Mouse (Mus musculus) kidney, embryonic 16.5 days (tissue): ENCODE measurements around the gene Abcc12. TPM values are rescaled to one million over a fixed set of nuclear protein-coding genes. Genes with fewer than 3 reads are reported as not detected.

ENCODE experiments used
- ATAC-seq: fragments of 200-750 bp; cut with Nextera tagmentation; 2 replicates; pipeline ENCODE4 v1.8.0; 2017; ENCODE audit warnings: moderate TSS enrichment; ENCODE audit not compliant: low FRiP score, low TSS enrichment
- H3K27ac ChIP-seq: fragments of 300-500 bp; sonication (generic); 2 replicates; pipeline ENCODE4 v1.5.1; 2014; ENCODE audit warnings: low read length
- H3K27me3 ChIP-seq: fragments of 300-500 bp; sonication (generic); 2 replicates; pipeline ENCODE4 v1.6.1; 2014; ENCODE audit warnings: low read length, control low read depth, mixed read lengths; ENCODE audit not compliant: insufficient read depth
- H3K36me3 ChIP-seq: fragments of 300-500 bp; sonication (generic); 2 replicates; pipeline ENCODE4 v1.6.1; 2014; ENCODE audit warnings: low read length, control low read depth, mixed read lengths; ENCODE audit not compliant: insufficient read depth
- H3K4me1 ChIP-seq: fragments of 300-500 bp; sonication (generic); 2 replicates; pipeline ENCODE4 v1.6.1; 2014; ENCODE audit warnings: low read length, control low read depth, mixed read lengths; ENCODE audit not compliant: insufficient read depth
- H3K4me2 ChIP-seq: fragments of 300-500 bp; sonication (generic); replicated peaks from 2 replicates; pipeline ENCODE4 v1.6.1; 2014; ENCODE audit warnings: low read depth, low read length
- H3K4me3 ChIP-seq: fragments of 300-500 bp; sonication (generic); 2 replicates; pipeline ENCODE4 v1.5.1; 2014; ENCODE audit warnings: mild to moderate bottlenecking, low read length
- H3K9ac ChIP-seq: fragments of 300-500 bp; sonication (generic); replicated peaks from 2 replicates; pipeline ENCODE4 v1.6.1; 2014; ENCODE audit warnings: low read length
- H3K9me3 ChIP-seq: fragments of 300-500 bp; sonication (generic); 2 replicates; pipeline ENCODE4 v1.6.1; 2016; ENCODE audit warnings: low read length, control low read depth
- WGBS: fragments of 180-500 bp; shearing (Covaris S2); extraction: QIAGEN DNeasy Blood & Tissue Kit; methylation state at CpG from one replicate; pipeline ENCODE4 v1.1.7; 2014; 5-methylcytosine and 5-hydroxymethylcytosine counted together
- polyA plus RNA-seq: library from polyadenylated mRNA; unstranded; fragments of >200 nt; fragmentation: Nextera tagmentation; extraction: Ambion mirVana; gene quantifications from 2 replicates; pipeline ENCODE4 v1.2.1, GENCODE M21; 2015

The Abcc12 gene
- polyA plus RNA-seq, 1 experiment from 2014 or later: 0.05 TPM

DNA sequence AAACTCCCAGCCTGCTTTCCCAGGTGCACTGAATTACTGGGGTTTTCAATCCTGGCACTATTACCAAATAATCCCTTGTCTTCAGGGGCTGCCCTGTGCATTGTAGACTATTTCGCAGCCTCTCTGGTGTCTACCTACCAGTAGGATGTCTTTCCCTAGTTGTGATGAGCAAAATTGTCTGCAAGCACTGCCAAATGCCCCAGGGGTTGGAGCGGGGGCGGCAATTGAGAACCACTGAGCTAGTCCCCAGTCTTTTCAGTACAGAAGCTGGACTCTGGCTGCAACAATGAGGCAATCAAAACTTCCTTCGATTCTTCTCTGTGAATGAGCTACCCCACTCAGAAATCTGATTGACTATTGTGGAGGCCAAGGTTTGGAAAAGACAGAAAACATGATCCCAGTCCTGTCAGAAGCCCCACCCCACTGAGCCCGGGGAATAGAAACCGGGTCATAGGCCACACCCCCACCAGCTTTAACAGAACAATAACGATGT is 45.4 kb downstream of the Abcc12 start:
- Histone ChIP-seq H3K9me3 (no peaks in the 10 kb centered on the region), H3K9ac (no peak overlapping the region), H3K27ac (no peak overlapping the region), H3K4me2 (no peak overlapping the region), H3K36me3 (no peaks in the 10 kb centered on the region), H3K4me3 (no peak overlapping the region), H3K27me3 (no peaks in the 10 kb centered on the region), H3K4me1 (peaks cover 5% of the 10 kb centered on the region)
- ATAC-seq: no peak
- WGBS: 60% methylated on average over 7 of the region's 7 CpGs

- no peak overlapping the region for H3K4me3 ChIP-seq
- no peak overlapping the region for H3K27ac ChIP-seq
- no peaks in the 10 kb centered on the region for H3K9me3 ChIP-seq
- no peaks in the 10 kb centered on the region for H3K36me3 ChIP-seq
- no peak for ATAC-seq
- WGBS: 83% methylated on average over 2 of the region's 2 CpGs
- H3K4me2 ChIP-seq: no peak overlapping the region
- no peaks in the 10 kb centered on the region for H3K4me1 ChIP-seq
- H3K9ac ChIP-seq: no peak overlapping the region
- H3K27me3 ChIP-seq: no peaks in the 10 kb centered on the region
Observed at GRCm38 (mm10) chr8:86529714-86530113, 50.8 kb downstream of the Abcc12 start.

GRCm38 (mm10) chr8:86527336-86528029 is 53.0 kb downstream of the Abcc12 start:
- H3K27me3 ChIP-seq: no peaks in the 10 kb centered on the region
- 71% methylated on average over 19 of the region's 19 CpGs for WGBS
- no peaks in the 10 kb centered on the region for H3K4me1 ChIP-seq
- no peak for ATAC-seq
- H3K27ac ChIP-seq: no peak overlapping the region
- H3K4me3 ChIP-seq: no peak overlapping the region
- H3K4me2 ChIP-seq: no peak overlapping the region
- no peaks in the 10 kb centered on the region for H3K9me3 ChIP-seq
- H3K9ac ChIP-seq: no peak overlapping the region
- no peaks in the 10 kb centered on the region for H3K36me3 ChIP-seq

DNA sequence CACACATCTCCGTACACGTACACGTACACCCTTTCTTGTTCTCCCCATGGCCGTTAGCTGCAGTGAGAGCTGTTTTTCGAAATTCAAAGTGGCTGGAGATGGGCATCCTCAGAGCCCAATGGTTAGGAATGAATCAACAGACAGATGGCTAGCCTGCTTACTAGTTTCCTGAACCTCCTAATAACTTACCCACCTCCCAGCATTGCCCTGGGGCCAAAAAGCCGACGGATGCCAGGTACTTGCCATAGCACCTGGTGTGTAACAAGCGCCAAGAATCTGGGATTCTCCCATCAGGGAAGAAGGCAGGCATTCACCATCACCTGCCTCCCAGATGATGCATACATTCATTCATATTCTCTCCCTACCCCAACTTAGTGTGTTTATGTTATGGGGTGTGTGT is 53.7 kb downstream of the Abcc12 start:
- 90% methylated on average over 8 of the region's 8 CpGs for WGBS
- Histone ChIP-seq H3K9me3 (no peaks in the 10 kb centered on the region), H3K36me3 (no peaks in the 10 kb centered on the region), H3K27ac (no peak overlapping the region), H3K9ac (no peak overlapping the region), H3K4me2 (no peak overlapping the region), H3K4me1 (no peaks in the 10 kb centered on the region), H3K4me3 (no peak overlapping the region), H3K27me3 (no peaks in the 10 kb centered on the region)
- ATAC-seq: no peak

GRCm38 (mm10) chr8:86514203-86514602 is 66.3 kb downstream of the Abcc12 start:
- no peak overlapping the region for H3K4me2 ChIP-seq
- H3K27me3 ChIP-seq: no peaks in the 10 kb centered on the region
- no peaks in the 10 kb centered on the region for H3K4me1 ChIP-seq
- H3K4me3 ChIP-seq: no peak overlapping the region
- no peaks in the 10 kb centered on the region for H3K9me3 ChIP-seq
- H3K9ac ChIP-seq: no peak overlapping the region
- no peak for ATAC-seq
- H3K27ac ChIP-seq: no peak overlapping the region
- 82% methylated on average over 1 of the region's 1 CpGs for WGBS
- H3K36me3 ChIP-seq: no peaks in the 10 kb centered on the region

DNA sequence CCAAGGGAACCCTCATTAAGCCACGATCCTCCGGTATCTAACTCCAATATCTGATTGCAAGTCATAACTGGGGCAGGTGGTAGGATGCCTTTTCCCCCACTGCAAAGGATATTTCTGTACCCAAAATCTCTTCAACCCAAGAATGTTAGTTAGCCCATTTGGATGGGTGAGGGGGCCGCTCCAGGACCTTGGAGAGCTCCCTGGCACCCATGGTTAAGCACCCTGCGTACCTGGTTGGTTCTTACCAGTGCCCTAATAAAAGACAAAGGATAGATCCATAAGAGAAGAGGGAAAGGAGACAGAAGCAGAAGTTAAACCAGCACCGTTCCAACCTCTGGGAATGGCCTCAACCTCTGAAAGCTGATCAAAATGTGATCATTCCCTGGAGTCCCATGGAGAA is 67.6 kb downstream of the Abcc12 start:
- 61% methylated on average over 5 of the region's 5 CpGs for WGBS
- H3K4me3 ChIP-seq: no peak overlapping the region

DNA sequence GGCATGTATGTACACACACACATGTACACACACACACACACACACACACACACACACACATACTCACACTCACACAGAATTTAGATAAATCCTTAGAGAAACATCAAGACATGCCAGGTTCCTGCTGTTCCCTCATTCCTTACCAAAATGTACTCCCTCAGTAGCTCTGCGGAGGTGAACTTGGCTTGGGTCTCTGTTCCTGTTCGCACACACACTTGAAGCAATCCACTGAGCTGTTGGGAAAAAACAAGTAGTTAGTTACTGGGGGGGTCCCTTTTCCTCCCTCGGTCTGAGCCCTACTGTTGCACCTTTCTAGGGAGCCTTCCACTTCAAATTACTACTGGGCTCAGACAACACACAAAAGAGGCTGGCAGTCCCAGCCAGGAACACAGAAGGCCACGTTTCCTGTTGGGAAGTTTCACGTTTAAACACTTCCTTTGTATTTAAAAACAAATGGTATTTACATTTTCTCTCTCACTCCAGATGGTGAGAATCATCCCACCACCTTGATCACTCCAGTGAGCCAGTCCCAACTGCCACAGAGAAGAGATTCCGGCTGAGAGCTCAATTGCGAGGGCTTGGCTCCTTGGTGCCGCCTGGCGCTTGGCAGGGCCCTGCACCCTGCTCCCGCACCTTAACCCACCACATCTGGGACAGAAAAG is 68.2 kb downstream of the Abcc12 start:
- Histone ChIP-seq H3K4me2 (no peak overlapping the region), H3K36me3 (no peaks in the 10 kb centered on the region), H3K9ac (no peak overlapping the region), H3K4me3 (no peak overlapping the region), H3K9me3 (no peaks in the 10 kb centered on the region), H3K27ac (no peak overlapping the region), H3K4me1 (no peaks in the 10 kb centered on the region), H3K27me3 (no peaks in the 10 kb centered on the region)
- ATAC-seq: no peak
- 60% methylated on average over 10 of the region's 10 CpGs for WGBS

More for the DNA sequence above, 67.6 kb downstream of the Abcc12 start:
- Histone ChIP-seq H3K9ac (no peak overlapping the region), H3K27ac (no peak overlapping the region), H3K36me3 (no peaks in the 10 kb centered on the region), H3K4me1 (no peaks in the 10 kb centered on the region), H3K9me3 (no peaks in the 10 kb centered on the region), H3K4me2 (no peak overlapping the region), H3K27me3 (no peaks in the 10 kb centered on the region)
- ATAC-seq: no peak

- H3K4me2 ChIP-seq: no peak overlapping the region
- H3K4me1 ChIP-seq: no peaks in the 10 kb centered on the region
- no peaks in the 10 kb centered on the region for H3K27me3 ChIP-seq
- H3K27ac ChIP-seq: no peak overlapping the region
- H3K9ac ChIP-seq: no peak overlapping the region
- no peak for ATAC-seq
- no peak overlapping the region for H3K4me3 ChIP-seq
- H3K36me3 ChIP-seq: no peaks in the 10 kb centered on the region
- 80% methylated on average over 7 of the region's 7 CpGs for WGBS
- H3K9me3 ChIP-seq: peaks cover 12% of the 10 kb centered on the region
Observed at GRCm38 (mm10) chr8:86501341-86501740, 79.1 kb downstream of the Abcc12 start.

DNA sequence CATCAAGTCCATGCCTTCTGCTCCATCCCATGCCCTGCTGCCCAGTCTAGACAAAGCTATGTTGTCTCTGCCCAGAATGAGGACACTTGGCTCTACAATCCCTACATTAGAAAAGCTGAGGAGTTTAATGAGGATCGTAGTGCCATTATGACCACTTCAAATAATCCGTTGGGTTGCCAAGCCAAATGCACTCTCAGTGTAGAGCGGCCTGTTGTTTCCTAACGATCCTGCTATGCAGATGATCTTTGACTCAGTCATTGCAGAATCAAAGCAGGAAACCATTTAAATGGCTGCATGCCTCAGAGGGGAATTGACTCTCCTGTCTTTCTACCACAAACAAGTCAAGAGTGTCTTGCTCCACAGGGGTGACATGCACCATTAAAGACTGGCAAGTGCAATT is 85.4 kb downstream of the Abcc12 start:
- 84% methylated on average over 4 of the region's 4 CpGs for WGBS
- no peak for ATAC-seq
- Histone ChIP-seq H3K27me3 (no peaks in the 10 kb centered on the region), H3K9ac (no peak overlapping the region), H3K36me3 (no peaks in the 10 kb centered on the region), H3K4me1 (no peaks in the 10 kb centered on the region), H3K4me3 (no peak overlapping the region), H3K9me3 (no peaks in the 10 kb centered on the region), H3K27ac (no peak overlapping the region), H3K4me2 (no peak overlapping the region)

- Histone ChIP-seq H3K36me3 (no peaks in the 10 kb centered on the region), H3K9me3 (no peaks in the 10 kb centered on the region), H3K4me1 (no peaks in the 10 kb centered on the region), H3K4me2 (no peak overlapping the region), H3K4me3 (no peak overlapping the region), H3K27me3 (no peaks in the 10 kb centered on the region), H3K9ac (no peak overlapping the region), H3K27ac (no peak overlapping the region)
- ATAC-seq: no peak
- 63% methylated on average over 1 of the region's 1 CpGs for WGBS
Observed at GRCm38 (mm10) chr8:86493841-86494240, 86.6 kb downstream of the Abcc12 start.
